Mouse (Mus musculus): Measurements from ENCODE around the gene Cactin.

DNA sequence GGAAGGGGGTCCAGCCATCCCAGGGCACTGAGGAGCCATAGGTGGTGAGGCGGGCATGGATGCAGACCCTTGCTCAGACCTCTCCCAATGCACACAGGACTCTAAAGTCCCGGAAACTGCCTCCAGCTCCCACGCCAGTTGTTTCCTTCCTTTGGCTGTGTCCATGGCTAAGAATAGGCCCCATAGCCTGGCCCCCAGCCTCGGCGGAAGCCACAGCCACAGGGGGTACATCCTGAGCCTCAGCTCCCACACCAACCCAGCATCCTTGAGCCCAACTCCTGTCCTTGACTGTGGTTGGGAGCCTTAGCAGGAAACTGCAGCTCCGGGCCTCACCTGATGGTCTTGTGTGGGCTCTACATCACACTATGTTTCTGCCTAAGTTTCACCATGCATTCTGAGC, 6.0 kb downstream of the Cactin start:
- 0 out of 2 replicates have a peak, but pooled peaks have one; percentile 10 for TF ChIP-seq CTCF (IDR thresholded peaks at IDR 0.05)
- peak; percentile 64 for TF ChIP-seq POLR2A (IDR thresholded peaks at IDR 0.05; ENCODE audit: insufficient read depth, low read depth, low read length)
- peak; percentile 78 for TF ChIP-seq EP300 (IDR thresholded peaks at IDR 0.05; ENCODE audit: insufficient read depth, low read depth, low read length)

Data from heart, adult 2 months (tissue).